Mouse (Mus musculus) layer of hippocampus, postnatal 25 days (tissue): ENCODE measurements at regions not wholly inside any gene's neighbourhood (a gene's known extent, or its start where the extent isn't known, plus 50 kb on each side); places are given as distances from the start of the nearest gene placed in this dataset.

Experiments
- DNase-seq, 2 experiments: peaks; one replicate each; pipeline ENCODE4 v3.0.0; 2022; ENCODE audit warnings: mixed read lengths in 2 of 2, low spot score in 1 of 2; ENCODE audit errors: extremely low spot score in 1 of 2

GRCm38 (mm10) chr3:133818966-133819700 lies 274.2 kb upstream of the Tet2 start:
- no peak for DNase-seq

- DNase-seq: no peak
These were observed 288.9 kb upstream of the Tet2 start for GRCm38 (mm10) chr3:133833739-133834391.

GRCm38 (mm10) chr3:133834459-133834858 lies 289.5 kb upstream of the Tet2 start:
- DNase-seq: no peak

- DNase-seq: no peak
These were observed 301.4 kb upstream of the Tet2 start for GRCm38 (mm10) chr3:133846301-133846700.

- DNase-seq: no peak
These were observed 329.4 kb upstream of the Tet2 start for GRCm38 (mm10) chr3:133874383-133874782.

GRCm38 (mm10) chr3:133876439-133877072 lies 331.6 kb upstream of the Tet2 start:
- DNase-seq: peak; percentile 51 to 83

- DNase-seq: no peak
These were observed 332.4 kb upstream of the Tet2 start for GRCm38 (mm10) chr3:133877310-133877709.

- DNase-seq: no peak
These were observed 335.7 kb upstream of the Tet2 start for GRCm38 (mm10) chr3:133880626-133881025.

- DNase-seq: no peak
These were observed 334.4 kb upstream of the Cxxc4 start for GRCm38 (mm10) chr3:133901931-133902330.

- no peak for DNase-seq
These were observed 314.1 kb upstream of the Cxxc4 start for GRCm38 (mm10) chr3:133922200-133922599.

- DNase-seq: no peak
These were observed 271.0 kb upstream of the Cxxc4 start for GRCm38 (mm10) chr3:133965322-133965721.

GRCm38 (mm10) chr3:133968176-133968575 lies 268.1 kb upstream of the Cxxc4 start:
- no peak for DNase-seq

- DNase-seq: no peak
These were observed 263.5 kb upstream of the Cxxc4 start for GRCm38 (mm10) chr3:133972774-133973173.

GRCm38 (mm10) chr3:133987681-133988080 lies 248.6 kb upstream of the Cxxc4 start:
- DNase-seq: no peak

- DNase-seq: no peak
These were observed 242.3 kb upstream of the Cxxc4 start for GRCm38 (mm10) chr3:133993971-133994370.

- DNase-seq: no peak
These were observed 236.3 kb upstream of the Cxxc4 start for GRCm38 (mm10) chr3:133999965-134000364.

- no peak for DNase-seq
These were observed 235.7 kb upstream of the Cxxc4 start for GRCm38 (mm10) chr3:134000595-134000994.

- DNase-seq: no peak
These were observed 221.5 kb upstream of the Cxxc4 start for GRCm38 (mm10) chr3:134014805-134015204.

- DNase-seq: no peak
These were observed 220.9 kb upstream of the Cxxc4 start for GRCm38 (mm10) chr3:134015412-134015811.

- peak in 1 of 2 experiments; percentile 4 for DNase-seq
These were observed 202.4 kb upstream of the Cxxc4 start for GRCm38 (mm10) chr3:134033862-134034261.

GRCm38 (mm10) chr3:134036310-134036934 lies 199.9 kb upstream of the Cxxc4 start:
- no peak for DNase-seq
